Comparison of ENCODE assay signal across 8 mouse cellular contexts in genomic region chr5:137613550-137613949, GRCm38 (mm10). TPM values are rescaled to one million over a fixed set of nuclear protein-coding genes. Genes with fewer than 3 reads are reported as not detected.
DNase-seq lines count a peak whose midpoint lies in the region; ATAC-seq and TF ChIP-seq lines count a peak whose summit lies in the region.

Gene Pcolce (minus strand): TSS chr5:137613784.

- H3K4me2 ChIP-seq in forebrain, postnatal 0 days (ENCODE audit: low read depth): no peak within 1 kb of the TSS
- no peak within 1 kb of the TSS for H3K4me2 ChIP-seq in hindbrain, embryonic 13.5 days
- no peak within 1 kb of the TSS for H3K4me2 ChIP-seq in lung, embryonic 14.5 days

- DNase-seq in 3T3-L1 (ENCODE audit: low read depth, low spot score): peak; percentile 98
- DNase-seq in Patski (ENCODE audit: low read depth, low spot score): peak; percentile 78
- DNase-seq in forebrain, postnatal 0 days: no peak
- DNase-seq in lung, embryonic 14.5 days: no peak
- DNase-seq in urinary bladder, postnatal 36 days (ENCODE audit: low spot score in 2 of 2): peak; percentile 75 to 83
- no peak for DNase-seq in right cerebral cortex, postnatal 4 days
- DNase-seq in layer of hippocampus, postnatal 36 days: no peak

- 68% methylated on average over 11 of the region's 11 CpGs for WGBS in forebrain, postnatal 0 days
- 68% methylated on average over 11 of the region's 11 CpGs for WGBS in hindbrain, embryonic 13.5 days
- WGBS in lung, embryonic 14.5 days: 46% methylated on average over 11 of the region's 11 CpGs

- in situ Hi-C loops in Patski (cut with MboI; ENCODE audit: low pct_unique_long_range_greater_than_20kb): no loop called here

- peak; percentile 86 for ATAC-seq in Patski
- no peak for ATAC-seq in forebrain, postnatal 0 days
- ATAC-seq in hindbrain, embryonic 13.5 days (ENCODE audit: low FRiP score): no peak
- no peak for ATAC-seq in lung, embryonic 14.5 days (ENCODE audit: insufficient read depth)

- H3K4me3 ChIP-seq in forebrain, postnatal 0 days (ENCODE audit: low read depth, low read length): no peak within 1 kb of the TSS
- H3K4me3 ChIP-seq in hindbrain, embryonic 13.5 days: no peak within 1 kb of the TSS
- H3K4me3 ChIP-seq in lung, embryonic 14.5 days (ENCODE audit: low read depth, low read length): no peak within 1 kb of the TSS

- H3K9me3 ChIP-seq in forebrain, postnatal 0 days (ENCODE audit: low read length): no peaks in the 10 kb centered on the region
- no peaks in the 10 kb centered on the region for H3K9me3 ChIP-seq in hindbrain, embryonic 13.5 days
- H3K9me3 ChIP-seq in lung, embryonic 14.5 days (ENCODE audit: low read depth, low read length): no peaks in the 10 kb centered on the region

- CTCF ChIA-PET in Patski (lab: Charles Lee): interaction anchor here (0.9 to 2.6 kb wide), 5 partner anchors 11 to 146 kb away, joined by 3 to 11 read pairs (median 4); partner anchors contain the start of genes Fbxo24 and Lrch4

- POLR2A ChIA-PET in Patski (lab: Charles Lee): interaction anchor here (0.6 to 4.1 kb wide), 5 partner anchors 8 to 62 kb away, joined by 3 to 31 read pairs (median 4); partner anchors contain the start of genes Fbxo24, Gm20605 and Lrch4

- no peak within 1 kb of the TSS for H3K27ac ChIP-seq in forebrain, postnatal 0 days (ENCODE audit: low read depth, low read length)
- no peak within 1 kb of the TSS for H3K27ac ChIP-seq in hindbrain, embryonic 13.5 days
- no peak within 1 kb of the TSS for H3K27ac ChIP-seq in lung, embryonic 14.5 days (ENCODE audit: low read depth)

- no peak within 1 kb of the TSS for H3K9ac ChIP-seq in forebrain, postnatal 0 days
- H3K9ac ChIP-seq in hindbrain, embryonic 13.5 days: no peak within 1 kb of the TSS
- peak within 1 kb of the TSS; percentile 6; the same call in 1 of the 2 replicates for H3K9ac ChIP-seq in lung, embryonic 14.5 days

- H3K4me1 ChIP-seq in forebrain, postnatal 0 days (ENCODE audit: insufficient read depth): no peaks in the 10 kb centered on the region
- H3K4me1 ChIP-seq in hindbrain, embryonic 13.5 days (replicated peaks): peaks cover 30% of the 10 kb centered on the region
- peaks cover 28% of the 10 kb centered on the region for H3K4me1 ChIP-seq in lung, embryonic 14.5 days (ENCODE audit: insufficient read depth)

- no peaks in the 10 kb centered on the region for H3K27me3 ChIP-seq in Patski
- H3K27me3 ChIP-seq in forebrain, postnatal 0 days (ENCODE audit: insufficient read depth, low read length): 0 out of 2 replicates have a peak, but pooled peaks cover 5% of the 10 kb centered on the region
- peaks cover 11% of the 10 kb centered on the region for H3K27me3 ChIP-seq in hindbrain, embryonic 13.5 days
- H3K27me3 ChIP-seq in lung, embryonic 14.5 days (ENCODE audit: insufficient read depth, low read length): no peaks in the 10 kb centered on the region

- no peaks in the 10 kb centered on the region for H3K36me3 ChIP-seq in forebrain, postnatal 0 days (ENCODE audit: insufficient read depth)
- H3K36me3 ChIP-seq in hindbrain, embryonic 13.5 days: no peaks in the 10 kb centered on the region
- H3K36me3 ChIP-seq in lung, embryonic 14.5 days (ENCODE audit: insufficient read depth): no peaks in the 10 kb centered on the region

- no peak for TF ChIP-seq CTCF in Patski (IDR thresholded peaks at IDR 0.05)
- no peak for TF ChIP-seq CTCF in forebrain, postnatal 0 days (IDR thresholded peaks at IDR 0.05; ENCODE audit: low read depth)
- TF ChIP-seq CTCF in lung, embryonic 14.5 days (IDR thresholded peaks at IDR 0.05; ENCODE audit: low read depth): no peak

RNA-seq across cellular contexts. Expression of gene Pcolce, which starts in this region (rescaled TPM):
- 990 TPM for polyA plus RNA-seq in Patski (2021)
- 13.1 and 22.5 TPM in 2 replicates for total RNA-seq in forebrain, postnatal 0 days (2014; rRNA removed)
- polyA plus RNA-seq in forebrain, postnatal 0 days (2015; fragmentation: Nextera tagmentation; extraction: Ambion mirVana): 18.1 and 20.3 TPM in 2 replicates
- 22.8 and 26.4 TPM in 2 replicates for polyA plus RNA-seq in hindbrain, embryonic 13.5 days (2015; fragmentation: Nextera tagmentation; extraction: Ambion mirVana)
- polyA plus RNA-seq in lung, embryonic 14.5 days (2014; fragmentation: Nextera tagmentation; extraction: Ambion mirVana): 130 and 148 TPM in 2 replicates
- 1 to 10 TPM; 8.4 to 8.8 TPM for total RNA-seq in layer of hippocampus, postnatal 36 days (2021)

Comparison
In these comparisons a context has a peak if more than half of its experiments do, and no peak if none do; other contexts are left out.
1. DNase-seq: peak in 3T3-L1 (single experiment), Patski (single experiment) and urinary bladder, postnatal 36 days (2 of 2); none in forebrain, postnatal 0 days (single experiment), lung, embryonic 14.5 days (single experiment), right cerebral cortex, postnatal 4 days (single experiment) and layer of hippocampus, postnatal 36 days (0 of 2).